Mouse (Mus musculus): ENCODE measurements around the gene Rdh5. TPM values are rescaled to one million over a fixed set of nuclear protein-coding genes. Genes with fewer than 3 reads are reported as not detected.
A peak's percentile ranks its signal among the peaks of the same experiment; 100 is the strongest.

Rdh5 gene
- 12.7 and 13.0 TPM in 2 replicates for polyA plus RNA-seq (2012; rRNA removed)

DNA sequence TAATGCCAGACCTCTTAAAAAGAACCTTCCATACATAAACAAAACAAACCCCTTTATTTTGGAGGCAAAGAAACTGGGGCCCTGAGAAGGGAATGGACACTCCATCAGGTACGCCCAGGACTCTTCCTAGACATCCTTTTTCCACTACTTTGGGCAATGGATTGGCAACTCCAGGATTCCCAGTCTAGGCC is at the start of gene Rdh5:
Rdh5 (minus strand) TSS at position 67 of the 191 bp plus-strand sequence.
- TF ChIP-seq POLR2A (IDR thresholded peaks at IDR 0.05; ENCODE audit: extremely low read depth, insufficient read depth, low read length), result no peak
- TF ChIP-seq CTCF (IDR thresholded peaks at IDR 0.05; ENCODE audit: extremely low read depth, insufficient read depth, low read length), result no peak

DNA sequence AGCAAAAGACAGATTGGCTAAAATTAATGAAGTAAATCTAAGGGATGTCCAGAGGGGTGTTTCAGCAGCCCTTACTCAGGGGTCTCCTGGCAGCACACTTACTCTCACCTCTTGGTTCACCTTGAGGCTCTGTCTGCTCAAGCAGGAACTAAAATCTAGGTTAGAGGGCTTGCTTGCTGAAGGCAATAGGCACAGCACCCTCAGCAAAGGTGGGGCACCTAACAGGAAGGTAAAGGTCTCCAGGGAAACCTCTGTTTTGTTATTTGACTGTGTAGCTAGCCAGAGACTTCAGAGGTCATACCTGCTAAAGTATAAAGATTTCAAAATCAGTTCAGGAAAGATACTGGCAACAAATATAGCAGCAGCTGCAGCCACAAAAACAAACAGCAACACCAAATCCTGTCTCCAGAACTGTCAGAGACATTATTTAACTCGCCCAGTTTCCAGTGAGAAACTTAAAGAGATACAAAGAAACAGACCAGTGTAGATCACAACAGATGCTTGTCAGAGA is 48.1 kb upstream of the Rdh5 start:
- Histone ChIP-seq H3K4me1 (ENCODE audit: control insufficient read depth, insufficient read depth, low read length) (no peaks in the 10 kb centered on the region), H3K4me3 (ENCODE audit: insufficient read depth, low read length) (no peak overlapping the region), H3K27ac (ENCODE audit: insufficient read depth, low read length) (no peak overlapping the region)
- TF ChIP-seq POLR2A (IDR thresholded peaks at IDR 0.05; ENCODE audit: extremely low read depth, insufficient read depth, low read length), result no peak
- no peak for TF ChIP-seq CTCF (IDR thresholded peaks at IDR 0.05; ENCODE audit: extremely low read depth, insufficient read depth, low read length)

More for the DNA sequence above, at the start of gene Rdh5:
- peaks cover 19% of the 10 kb centered on the region for H3K4me1 ChIP-seq (ENCODE audit: control insufficient read depth, insufficient read depth, low read length)
- peak within 1 kb of the TSS; percentile 94 for H3K27ac ChIP-seq (ENCODE audit: insufficient read depth, low read length)
- H3K4me3 ChIP-seq (ENCODE audit: insufficient read depth, low read length), result peak within 1 kb of the TSS; percentile 46

DNA sequence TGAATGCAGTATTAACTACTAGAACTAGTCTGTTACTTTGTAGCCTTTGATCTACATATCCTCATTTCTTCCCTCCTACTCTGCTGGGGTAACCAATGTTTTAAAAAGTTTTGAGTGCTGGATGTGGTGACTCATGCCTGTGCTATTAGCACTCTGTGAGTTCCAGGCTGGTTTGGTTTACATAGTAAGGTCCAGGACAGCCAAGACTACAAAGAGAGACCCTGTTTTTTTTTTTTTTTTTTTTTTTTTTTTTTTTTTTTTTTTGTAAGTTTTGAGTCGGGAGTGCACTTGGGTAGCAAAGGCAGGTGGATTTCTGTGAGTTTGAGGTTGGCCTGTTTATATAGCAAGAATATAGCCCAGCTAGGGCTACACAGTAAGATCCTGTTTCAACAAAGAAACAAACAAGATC is 45.7 kb upstream of the Rdh5 start:
- TF ChIP-seq POLR2A (IDR thresholded peaks at IDR 0.05; ENCODE audit: extremely low read depth, insufficient read depth, low read length) (no peak), CTCF (IDR thresholded peaks at IDR 0.05; ENCODE audit: extremely low read depth, insufficient read depth, low read length) (no peak)
- Histone ChIP-seq H3K27ac (ENCODE audit: insufficient read depth, low read length) (no peak overlapping the region), H3K4me1 (ENCODE audit: control insufficient read depth, insufficient read depth, low read length) (no peaks in the 10 kb centered on the region), H3K4me3 (ENCODE audit: insufficient read depth, low read length) (no peak overlapping the region)

DNA sequence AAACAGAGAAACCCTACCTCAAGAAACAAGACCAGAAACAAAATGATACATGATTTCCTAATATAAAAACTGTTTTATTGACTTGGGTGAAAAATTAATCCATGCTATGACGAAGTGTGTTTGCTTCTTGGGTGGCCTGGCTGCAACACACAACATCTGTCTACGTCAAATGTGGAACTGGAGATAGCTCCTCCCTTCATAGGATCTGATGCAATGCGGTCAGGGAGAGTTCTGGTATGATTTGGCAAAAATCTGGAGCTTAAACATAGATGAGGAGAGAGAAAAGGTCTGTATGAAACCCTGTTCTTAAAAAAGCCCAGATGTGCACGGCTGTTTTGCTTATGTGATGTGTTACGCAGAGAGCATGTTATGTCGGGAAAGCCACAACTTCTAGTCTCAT is 43.2 kb upstream of the Rdh5 start:
- H3K4me1 ChIP-seq (ENCODE audit: control insufficient read depth, insufficient read depth, low read length), result no peaks in the 10 kb centered on the region
- no peak overlapping the region for H3K4me3 ChIP-seq (ENCODE audit: insufficient read depth, low read length)
- no peak for TF ChIP-seq CTCF (IDR thresholded peaks at IDR 0.05; ENCODE audit: extremely low read depth, insufficient read depth, low read length)
- TF ChIP-seq POLR2A (IDR thresholded peaks at IDR 0.05; ENCODE audit: extremely low read depth, insufficient read depth, low read length), result no peak
- no peak overlapping the region for H3K27ac ChIP-seq (ENCODE audit: insufficient read depth, low read length)

DNA sequence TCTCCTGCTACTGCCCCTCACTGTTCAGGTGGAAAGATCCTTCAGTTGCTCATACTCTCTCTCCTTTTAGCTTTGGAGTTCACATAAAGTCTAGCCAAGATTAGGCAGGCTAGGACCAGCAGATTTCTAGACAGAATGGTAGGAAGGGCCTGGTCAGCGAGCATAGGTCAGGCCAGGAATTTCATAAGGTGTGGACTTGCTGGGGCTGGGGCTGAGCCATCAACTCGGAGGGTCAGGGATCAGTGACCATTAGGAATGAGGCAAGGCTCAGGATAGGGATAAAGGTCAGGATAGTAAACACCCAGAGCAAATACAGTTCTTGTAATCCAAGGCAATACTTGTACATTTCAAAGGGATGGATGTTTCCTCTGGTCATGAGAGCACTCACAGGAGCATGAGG is 42.3 kb upstream of the Rdh5 start:
- H3K27ac ChIP-seq (ENCODE audit: insufficient read depth, low read length), result no peak overlapping the region
- TF ChIP-seq POLR2A (IDR thresholded peaks at IDR 0.05; ENCODE audit: extremely low read depth, insufficient read depth, low read length) (no peak), CTCF (IDR thresholded peaks at IDR 0.05; ENCODE audit: extremely low read depth, insufficient read depth, low read length) (no peak)

DNA sequence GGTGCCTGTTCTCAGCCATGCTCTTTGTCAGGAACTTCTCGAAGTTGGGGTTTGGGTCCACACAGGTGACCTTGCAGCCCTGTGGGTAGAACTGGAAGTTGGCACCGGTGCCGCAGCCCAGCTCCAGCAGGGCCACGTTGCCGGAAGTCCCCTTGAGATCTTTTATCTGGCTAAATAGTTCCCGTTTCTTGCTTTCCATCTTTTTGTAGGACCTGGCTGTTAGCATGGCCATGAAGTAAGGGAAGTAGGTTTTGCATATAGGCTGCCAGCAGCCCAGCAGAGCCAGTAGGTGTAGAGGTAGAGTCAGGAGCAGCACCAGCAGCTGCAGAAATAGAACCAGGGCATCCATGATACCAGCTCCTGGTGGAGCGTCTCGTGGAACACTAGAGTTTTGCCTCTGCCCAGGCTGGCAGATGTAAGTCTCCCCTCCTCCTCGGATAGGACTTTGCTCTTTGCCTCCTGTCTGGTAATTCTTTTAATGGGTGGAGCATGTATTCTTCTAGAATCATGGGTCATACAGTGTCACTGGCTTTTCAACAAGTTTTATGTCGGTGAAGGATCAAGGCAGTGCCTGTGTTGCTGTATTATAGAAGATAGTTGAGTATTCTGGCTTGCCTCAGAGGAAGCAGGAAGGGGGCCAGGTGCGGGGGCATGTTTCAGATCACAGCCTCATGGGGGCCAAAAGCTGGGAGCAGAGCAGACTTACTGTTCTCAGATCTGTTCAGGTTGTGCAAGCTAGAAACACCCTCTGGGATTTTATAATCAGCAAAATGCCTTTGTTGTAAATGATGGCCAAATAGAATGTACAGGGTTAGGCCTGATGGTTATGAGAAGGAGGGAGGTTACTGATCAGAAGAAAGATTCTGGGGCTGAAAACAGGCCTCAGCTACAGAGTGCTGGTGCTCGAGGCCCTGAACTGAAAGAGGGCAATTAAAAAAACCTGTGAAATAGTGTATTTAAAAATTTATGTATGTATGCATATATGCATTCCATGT is 38.2 kb upstream of the Rdh5 start, which contains the start of gene Mettl7b:
Mettl7b (minus strand) TSS at position 399 of the 995 bp plus-strand sequence.
- Histone ChIP-seq H3K27ac (ENCODE audit: insufficient read depth, low read length) (no peak within 1 kb of the TSS), H3K4me1 (ENCODE audit: control insufficient read depth, insufficient read depth, low read length) (no peaks in the 10 kb centered on the region), H3K4me3 (ENCODE audit: insufficient read depth, low read length) (no peak within 1 kb of the TSS)
- TF ChIP-seq POLR2A (IDR thresholded peaks at IDR 0.05; ENCODE audit: extremely low read depth, insufficient read depth, low read length) (no peak), CTCF (IDR thresholded peaks at IDR 0.05; ENCODE audit: extremely low read depth, insufficient read depth, low read length) (no peak)

More for the DNA sequence above, 42.3 kb upstream of the Rdh5 start:
- Histone ChIP-seq H3K4me3 (ENCODE audit: insufficient read depth, low read length) (no peak overlapping the region), H3K4me1 (ENCODE audit: control insufficient read depth, insufficient read depth, low read length) (no peaks in the 10 kb centered on the region)

DNA sequence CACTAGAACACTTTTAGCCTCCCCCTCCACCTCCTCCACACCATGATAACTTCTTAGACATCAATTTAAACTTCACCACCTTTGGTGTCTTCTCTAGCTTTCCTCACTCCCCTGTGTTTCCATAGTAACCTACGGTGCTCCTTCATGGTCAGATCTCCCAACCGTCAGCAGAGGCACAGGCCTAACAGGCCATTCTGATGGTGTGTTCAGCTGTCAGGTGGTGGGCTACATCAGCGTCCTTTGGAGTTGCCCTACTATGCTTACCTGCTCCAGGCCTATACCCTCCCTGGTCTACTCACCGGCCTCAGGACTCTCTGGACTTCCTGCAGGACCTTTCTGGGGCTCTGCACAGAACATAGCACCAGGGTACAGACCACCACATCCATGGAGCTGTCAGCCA is 37.5 kb upstream of the Rdh5 start:
- Histone ChIP-seq H3K4me1 (ENCODE audit: control insufficient read depth, insufficient read depth, low read length) (no peaks in the 10 kb centered on the region), H3K4me3 (ENCODE audit: insufficient read depth, low read length) (no peak overlapping the region), H3K27ac (ENCODE audit: insufficient read depth, low read length) (no peak overlapping the region)
- TF ChIP-seq CTCF (IDR thresholded peaks at IDR 0.05; ENCODE audit: extremely low read depth, insufficient read depth, low read length) (no peak), POLR2A (IDR thresholded peaks at IDR 0.05; ENCODE audit: extremely low read depth, insufficient read depth, low read length) (no peak)

GRCm38 (mm10) chr10:128958340-128958739 is 35.7 kb upstream of the Rdh5 start:
- TF ChIP-seq CTCF (IDR thresholded peaks at IDR 0.05; ENCODE audit: extremely low read depth, insufficient read depth, low read length) (no peak), POLR2A (IDR thresholded peaks at IDR 0.05; ENCODE audit: extremely low read depth, insufficient read depth, low read length) (no peak)
- H3K27ac ChIP-seq (ENCODE audit: insufficient read depth, low read length), result no peak overlapping the region

GRCm38 (mm10) chr10:128950208-128950887 is 27.7 kb upstream of the Rdh5 start:
- H3K4me3 ChIP-seq (ENCODE audit: insufficient read depth, low read length), result no peak overlapping the region
- TF ChIP-seq CTCF (IDR thresholded peaks at IDR 0.05; ENCODE audit: extremely low read depth, insufficient read depth, low read length) (no peak), POLR2A (IDR thresholded peaks at IDR 0.05; ENCODE audit: extremely low read depth, insufficient read depth, low read length) (no peak)

More at GRCm38 (mm10) chr10:128958340-128958739, 35.7 kb upstream of the Rdh5 start:
- Histone ChIP-seq H3K4me3 (ENCODE audit: insufficient read depth, low read length) (no peak overlapping the region), H3K4me1 (ENCODE audit: control insufficient read depth, insufficient read depth, low read length) (no peaks in the 10 kb centered on the region)

More at GRCm38 (mm10) chr10:128950208-128950887, 27.7 kb upstream of the Rdh5 start:
- no peak overlapping the region for H3K27ac ChIP-seq (ENCODE audit: insufficient read depth, low read length)
- no peaks in the 10 kb centered on the region; the same call in 1 of the 2 replicates for H3K4me1 ChIP-seq (ENCODE audit: control insufficient read depth, insufficient read depth, low read length)
